Mouse (Mus musculus) cortical plate, adult 2 months (tissue): ENCODE results near the gene Aff1. TPM values are rescaled to one million over a fixed set of nuclear protein-coding genes. Genes with fewer than 3 reads are reported as not detected.

Experiments
- H3K27ac ChIP-seq: fragments of 200-500 bp; 2 replicates; pipeline ENCODE4 v1.5.1; 2012; ENCODE audit warnings: low read length, control low read depth, inconsistent platforms; ENCODE audit not compliant: insufficient read depth
- H3K4me1 ChIP-seq: fragments of 200-500 bp; 2 replicates; pipeline ENCODE4 v1.6.1; 2011; ENCODE audit warnings: low read length; ENCODE audit not compliant: control insufficient read depth, insufficient read depth
- H3K4me3 ChIP-seq: fragments of 200-500 bp; 2 replicates; pipeline ENCODE4 v1.5.1; 2011; ENCODE audit warnings: mild to moderate bottlenecking, low read length, control low read depth; ENCODE audit not compliant: insufficient read depth
- CTCF ChIP-seq: fragments of 200-500 bp; IDR thresholded peaks from 2 replicates; pipeline ENCODE4 v1.5.1; 2011; ENCODE audit warnings: mild to moderate bottlenecking, control low read depth, low read length; ENCODE audit not compliant: insufficient read depth; ENCODE audit errors: extremely low read depth
- POLR2A ChIP-seq: fragments of 200-500 bp; IDR thresholded peaks from 2 replicates; pipeline ENCODE4 v1.6.1; 2011; ENCODE audit warnings: mild to moderate bottlenecking, low read length, control low read depth; ENCODE audit not compliant: insufficient read depth; ENCODE audit errors: extremely low read depth
- polyA plus RNA-seq: library from polyadenylated mRNA; depleted of rRNA; stranded (reverse); fragments of >200 nt; gene quantifications from 2 replicates; pipeline ENCODE4 v1.2.3, GENCODE M21; 2012

Gene Aff1
- polyA plus RNA-seq, 1 experiment: 3.6 TPM

GRCm38 (mm10) chr5:103765758-103766431, 73.7 kb downstream of the Aff1 start:
- Histone ChIP-seq H3K4me3 (no peak overlapping the region), H3K27ac (no peak overlapping the region), H3K4me1 (no peaks in the 10 kb centered on the region)
- TF ChIP-seq CTCF (no peak), POLR2A (no peak)

- H3K27ac ChIP-seq: no peak overlapping the region
- TF ChIP-seq POLR2A (no peak), CTCF (no peak)
- H3K4me1 ChIP-seq: no peaks in the 10 kb centered on the region
- H3K4me3 ChIP-seq: no peak overlapping the region
These were observed 74.2 kb downstream of the Aff1 start for GRCm38 (mm10) chr5:103766432-103766815.

GRCm38 (mm10) chr5:103768961-103769360, 76.8 kb downstream of the Aff1 start:
- peaks cover 4% of the 10 kb centered on the region for H3K4me1 ChIP-seq
- TF ChIP-seq POLR2A: no peak
- no peak for TF ChIP-seq CTCF
- no peak overlapping the region for H3K4me3 ChIP-seq
- H3K27ac ChIP-seq: no peak overlapping the region

- Histone ChIP-seq H3K27ac (no peak overlapping the region), H3K4me1 (peaks cover 8% of the 10 kb centered on the region), H3K4me3 (no peak overlapping the region)
- TF ChIP-seq POLR2A (no peak), CTCF (no peak)
These were observed 77.5 kb downstream of the Aff1 start for GRCm38 (mm10) chr5:103769701-103770100.

GRCm38 (mm10) chr5:103770447-103771222, 78.5 kb downstream of the Aff1 start:
- Histone ChIP-seq H3K27ac (no peak overlapping the region), H3K4me3 (no peak overlapping the region), H3K4me1 (peaks cover 11% of the 10 kb centered on the region)
- no peak for TF ChIP-seq POLR2A
- TF ChIP-seq CTCF: no peak

- no peak overlapping the region for H3K4me3 ChIP-seq
- no peak overlapping the region for H3K27ac ChIP-seq
- H3K4me1 ChIP-seq: peaks cover 11% of the 10 kb centered on the region
- no peak for TF ChIP-seq CTCF
- no peak for TF ChIP-seq POLR2A
These were observed 79.2 kb downstream of the Aff1 start for GRCm38 (mm10) chr5:103771380-103771779.

GRCm38 (mm10) chr5:103772252-103772651, 80.1 kb downstream of the Aff1 start:
- H3K27ac ChIP-seq: peak overlapping the region; percentile 73
- no peak for TF ChIP-seq POLR2A
- TF ChIP-seq CTCF: no peak
- H3K4me3 ChIP-seq: no peak overlapping the region
- H3K4me1 ChIP-seq: peaks cover 13% of the 10 kb centered on the region

GRCm38 (mm10) chr5:103773100-103773552, 81.0 kb downstream of the Aff1 start:
- TF ChIP-seq CTCF (no peak), POLR2A (0 out of 2 replicates have a peak, but pooled peaks have one; percentile 12)
- Histone ChIP-seq H3K4me3 (no peak overlapping the region), H3K27ac (peak overlapping the region; percentile 73), H3K4me1 (peaks cover 14% of the 10 kb centered on the region)

- TF ChIP-seq CTCF: no peak
- no peak for TF ChIP-seq POLR2A
- Histone ChIP-seq H3K27ac (peak overlapping the region; percentile 63), H3K4me1 (peaks cover 17% of the 10 kb centered on the region), H3K4me3 (no peak overlapping the region)
These were observed 82.6 kb downstream of the Aff1 start for GRCm38 (mm10) chr5:103774703-103775333.
